Mouse (Mus musculus): Measurements from ENCODE around the gene Hist1h2bp.

GRCm38 (mm10) chr13:21751417-21751816, 35.8 kb upstream of the Hist1h2bp start:
- TF ChIP-seq MAFK (IDR thresholded peaks at IDR 0.05; ENCODE audit: insufficient read depth, low read depth, low read length) (no peak), HCFC1 (IDR thresholded peaks at IDR 0.05; ENCODE audit: borderline replicate concordance, insufficient read depth, low read length) (no peak), CHD2 (IDR thresholded peaks at IDR 0.05; ENCODE audit: low read depth, low read length) (no peak), ZC3H11A (IDR thresholded peaks at IDR 0.05; ENCODE audit: borderline replicate concordance, low read depth, low read length) (no peak), ZNF384 (IDR thresholded peaks at IDR 0.05; ENCODE audit: low read depth, low read length) (no peak)
